Mouse (Mus musculus) granulocyte monocyte progenitor cell, adult 5-6 weeks (primary cell): ENCODE results near the gene Krtap13-1. TPM values are rescaled to one million over a fixed set of nuclear protein-coding genes. Genes with fewer than 3 reads are reported as not detected.
A peak's percentile ranks its signal among the peaks of the same experiment; 100 is the strongest.
"Not testable (repeated sequence)": the region's sequence is repeated elsewhere in the genome, so short reads cannot be mapped to it uniquely, and the experiment has no call there.

Experiments used
- ATAC-seq: replicated peaks from 2 replicates; pipeline ENCODE4 v1.8.0; 2016; ENCODE audit warnings: mild to moderate bottlenecking, moderate TSS enrichment, inconsistent platforms; ENCODE audit not compliant: poor library complexity, severe bottlenecking
- total RNA-seq, 2 experiments: library from RNA; stranded (forward) in 1 of 2; stranded (reverse) in 1 of 2; fragments of 200-712, 200-1000 nt in 1 of 2; fragments of >200 nt in 1 of 2; fragmentation: Nextera tagmentation in 1 of 2; gene quantifications; 2 replicates each; pipeline ENCODE4 v1.2.3; 2014 to 2017

Krtap13-1 gene
- total RNA-seq (2014; fragmentation: Nextera tagmentation) (not detected in 2 replicates), total RNA-seq (2017) (not detected in 2 replicates)

DNA sequence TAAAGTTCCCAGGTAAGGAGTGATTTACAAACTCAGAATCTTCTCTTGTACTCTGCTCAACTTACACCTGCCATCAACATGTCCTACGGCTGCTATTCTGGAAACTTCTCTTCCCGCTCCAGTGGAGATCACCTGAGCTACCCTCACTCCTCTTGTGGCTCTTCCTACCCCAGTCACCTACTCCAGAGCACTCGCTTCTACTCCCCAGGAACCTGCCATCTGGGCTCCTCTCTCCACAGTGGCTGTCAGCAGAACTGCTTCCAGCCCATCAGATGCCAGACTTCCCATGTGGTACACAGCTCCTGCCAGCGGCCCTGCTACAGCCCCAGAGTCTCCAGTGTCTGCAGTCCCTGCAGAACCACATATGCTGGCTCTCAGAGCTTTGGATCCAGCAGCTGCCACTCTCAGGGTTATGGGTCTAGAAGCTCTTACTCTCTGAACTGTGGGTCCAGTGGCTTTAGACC, at the start of gene Krtap13-1:
TSS of gene Krtap13-1 (plus strand) at position 51 of the 464 bp plus-strand sequence.
- ATAC-seq, result no peak

DNA sequence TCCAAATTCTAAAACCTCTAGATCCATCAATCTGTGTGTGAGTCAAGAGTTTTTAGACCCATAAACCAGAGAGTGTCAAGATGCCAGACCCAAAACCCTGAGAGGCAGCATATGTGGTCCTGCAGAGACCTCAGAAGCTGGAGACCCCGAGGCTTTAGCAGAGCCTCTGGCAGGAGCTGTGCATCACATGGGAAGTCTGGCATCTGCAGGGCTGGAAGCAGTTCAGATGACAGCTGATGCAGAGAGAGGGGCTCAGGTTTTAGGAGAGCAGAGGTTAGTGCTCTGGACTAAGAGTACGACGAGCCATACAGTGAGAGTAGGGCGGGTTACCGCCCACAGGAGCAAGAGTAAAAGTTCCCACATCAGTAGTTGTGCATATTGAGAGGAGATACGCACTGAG, 49.6 kb upstream of the Krtap13-1 start:
- ATAC-seq, result no peak

DNA sequence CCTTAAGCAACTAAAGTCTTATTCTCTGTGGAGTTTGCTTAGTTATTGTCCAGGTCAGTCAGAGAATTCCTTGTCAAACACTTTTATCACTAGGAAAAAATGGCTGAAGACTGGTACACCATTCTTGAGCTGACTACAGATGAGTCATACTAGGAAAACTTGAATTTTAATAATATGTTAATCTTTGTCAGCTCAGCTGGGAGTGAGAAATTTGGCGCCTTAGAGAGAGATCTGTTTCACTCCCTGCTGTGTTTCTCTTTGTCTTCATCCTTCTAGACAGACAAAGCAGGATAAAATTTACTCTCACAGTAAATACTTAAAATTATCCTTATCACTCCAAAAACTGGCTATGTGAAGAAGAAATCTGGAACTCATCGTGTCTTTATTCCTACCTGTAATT, 47.4 kb upstream of the Krtap13-1 start:
- ATAC-seq, result no peak

DNA sequence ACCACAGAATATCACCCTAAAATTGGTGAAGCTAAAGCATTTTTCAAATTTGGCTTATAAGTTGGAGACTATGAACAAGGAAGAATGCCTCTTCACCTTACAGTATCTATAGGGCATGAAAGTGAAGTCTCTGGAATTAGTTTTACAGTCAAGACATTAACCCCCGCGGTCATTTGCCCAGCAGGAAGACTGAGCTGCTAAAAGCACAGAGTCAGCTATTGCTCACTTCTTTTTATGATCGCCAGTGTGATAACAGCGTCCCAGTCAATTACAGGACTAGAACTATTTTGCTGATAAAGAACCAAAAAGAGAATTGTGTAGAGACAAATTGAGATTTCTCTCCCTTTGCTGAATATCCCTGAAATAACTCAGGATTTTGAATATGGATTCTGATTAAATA, 32.4 kb upstream of the Krtap13-1 start:
- no peak for ATAC-seq

DNA sequence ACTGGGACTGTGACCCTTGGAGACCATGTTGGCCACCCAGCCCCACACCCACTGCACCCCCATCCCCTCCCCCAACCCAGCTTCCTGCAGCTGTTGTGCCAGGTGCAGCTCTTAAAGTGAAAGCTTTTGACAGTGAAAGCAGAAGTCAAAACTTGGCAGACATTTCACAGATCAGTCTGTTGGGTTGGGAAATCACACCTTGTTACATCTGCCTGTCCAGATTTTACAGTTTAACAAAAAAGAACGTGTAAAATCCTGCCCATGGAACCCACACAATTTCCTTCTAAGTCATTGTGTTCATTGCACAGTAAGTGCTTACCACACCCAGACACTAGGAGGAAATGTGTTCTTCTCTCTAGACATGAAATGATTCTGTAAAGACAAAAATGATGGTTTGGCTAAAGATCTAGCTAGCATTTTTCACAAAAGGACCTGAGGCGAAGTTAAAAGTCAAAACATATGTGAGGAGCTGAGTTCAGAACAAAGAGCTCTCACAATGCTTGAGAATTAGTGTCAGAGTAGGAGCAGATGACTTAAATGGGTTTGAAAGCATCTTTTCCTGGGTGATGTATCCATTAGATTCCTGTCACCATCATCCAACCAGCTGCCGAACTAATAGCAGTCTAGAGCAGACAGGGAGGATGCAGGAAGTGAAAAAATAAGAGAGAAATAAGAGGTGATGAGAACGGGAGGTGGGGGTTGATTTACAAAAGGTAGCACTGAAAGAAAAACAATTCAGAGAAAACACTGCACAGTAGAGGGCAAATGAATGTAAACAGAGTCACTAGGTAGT, 27.4 kb upstream of the Krtap13-1 start:
- peak; percentile 71 for ATAC-seq

DNA sequence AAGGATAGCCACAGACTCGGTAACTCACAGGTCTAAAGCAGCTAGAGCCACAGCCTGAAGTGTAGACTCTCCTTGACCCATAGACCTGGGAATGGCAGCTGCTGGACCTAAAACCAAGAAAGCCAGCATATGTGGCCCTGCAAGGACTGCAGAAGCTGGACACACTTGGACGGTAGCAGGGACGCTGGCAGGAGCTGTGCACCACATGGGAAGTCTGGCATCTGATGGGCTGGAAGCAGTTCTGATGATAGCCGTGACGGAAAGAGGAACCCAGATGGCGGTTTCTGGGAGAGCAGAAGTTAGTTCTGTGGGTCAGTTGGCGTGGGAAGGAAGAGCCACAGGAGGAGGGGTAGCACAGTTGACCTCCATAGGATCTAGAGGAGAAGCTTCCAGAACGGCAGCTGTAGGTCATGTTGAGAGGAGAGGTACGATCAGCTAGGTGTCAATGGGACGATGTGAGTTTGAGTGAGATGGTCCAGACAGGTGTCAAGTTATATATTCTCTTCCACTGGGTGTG, 21.1 kb upstream of the Krtap13-1 start, which contains the start of gene 2310061N02Rik:
TSS of gene 2310061N02Rik (minus strand) at position 467 of the 517 bp plus-strand sequence.
- ATAC-seq, result peak; percentile 42

DNA sequence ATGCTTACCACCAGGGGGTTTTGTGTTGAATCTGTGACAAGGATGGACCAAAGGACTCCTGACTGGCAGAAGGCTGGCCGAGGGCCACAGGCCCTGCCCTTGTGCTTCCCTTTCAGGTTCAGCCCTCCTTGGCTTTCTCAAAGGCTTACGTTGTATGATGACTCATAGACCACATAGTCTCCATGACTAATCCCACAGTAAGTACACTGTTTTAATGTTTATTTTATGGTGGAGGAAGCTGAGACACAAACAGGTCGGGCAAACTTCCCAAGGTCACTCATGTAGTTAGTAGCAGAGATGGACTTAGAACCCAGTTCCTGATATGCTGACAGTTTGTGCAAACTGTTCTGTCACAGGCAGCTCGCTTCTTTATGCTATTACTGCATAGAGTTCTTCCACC, 17.9 kb upstream of the Krtap13-1 start:
- peak; percentile 55 for ATAC-seq

DNA sequence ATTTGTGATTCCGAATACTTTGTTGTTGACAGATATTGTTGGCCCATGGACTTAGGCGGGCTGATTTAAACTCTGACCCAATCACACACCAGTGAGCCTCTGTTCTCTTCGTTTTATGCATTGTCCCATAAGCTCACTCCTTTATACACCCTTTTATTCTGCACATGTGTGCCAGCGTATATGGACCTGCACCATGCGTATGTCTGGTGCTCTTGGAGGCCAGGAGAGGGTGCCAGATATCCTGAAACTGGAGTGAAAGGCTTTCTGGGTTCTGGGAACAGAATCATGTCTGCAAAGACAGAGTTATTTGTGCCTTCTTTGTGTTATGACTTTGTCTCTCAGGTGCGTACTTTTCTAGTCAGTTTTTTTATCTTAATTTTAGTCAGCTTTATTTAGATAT, 17.4 kb upstream of the Krtap13-1 start:
- ATAC-seq, result no peak

DNA sequence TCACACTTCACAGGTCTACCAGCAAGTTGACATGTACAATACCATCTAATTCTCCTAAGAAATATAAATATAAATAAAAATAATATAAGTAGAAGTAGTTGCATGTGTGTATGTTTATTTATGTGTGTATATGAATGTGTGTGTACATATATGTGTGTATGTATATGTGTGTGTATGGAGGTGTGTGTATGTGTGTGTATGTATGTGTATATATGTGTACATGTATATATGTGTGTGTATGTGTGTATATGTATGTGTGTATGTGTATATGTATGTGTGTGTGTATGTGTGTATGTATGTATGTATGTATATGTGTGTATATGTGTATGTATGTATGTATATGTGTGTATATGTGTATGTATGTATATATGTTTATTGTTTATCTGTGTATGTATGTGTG, 12.1 kb upstream of the Krtap13-1 start:
- no peak for ATAC-seq

DNA sequence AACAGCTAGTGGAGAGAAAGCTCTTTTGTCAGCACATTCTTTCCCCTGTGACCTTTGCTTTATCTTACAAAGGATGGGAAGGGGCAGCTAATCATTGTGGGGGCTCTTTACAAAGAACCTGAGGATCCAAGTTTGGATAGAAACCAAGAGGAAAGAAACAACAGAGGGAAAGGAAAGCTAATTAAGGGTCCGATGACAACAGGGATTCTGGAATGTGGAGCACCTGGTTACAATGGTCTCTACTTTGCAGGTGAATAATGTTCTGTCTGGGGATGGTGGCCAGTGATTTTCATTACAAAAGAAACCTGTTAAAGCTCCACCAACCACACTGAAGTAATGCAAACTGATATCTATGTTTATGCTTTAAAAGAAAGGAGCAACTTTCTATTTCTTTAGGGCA, 8.6 kb upstream of the Krtap13-1 start:
- ATAC-seq, result no peak

DNA sequence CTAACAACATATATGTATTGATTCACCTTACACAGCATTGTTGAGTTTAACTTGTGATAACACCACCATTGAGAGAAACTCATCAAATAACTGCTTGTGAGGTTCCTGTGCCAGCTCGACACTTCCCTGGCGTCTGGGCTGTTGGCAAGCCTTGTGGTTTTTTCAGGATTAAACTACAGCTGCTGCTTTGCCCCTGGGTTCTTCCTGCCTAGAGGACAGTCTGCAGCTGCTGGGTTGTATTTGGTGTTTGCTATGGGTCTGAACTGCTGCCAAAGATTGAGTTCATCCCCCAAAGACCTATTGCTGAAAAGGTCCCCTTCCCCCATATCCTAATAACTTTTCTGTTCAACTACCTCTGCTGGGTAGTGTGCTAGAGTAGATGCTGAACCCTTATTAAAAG, 6.7 kb downstream of the Krtap13-1 start:
- ATAC-seq, result no peak

DNA sequence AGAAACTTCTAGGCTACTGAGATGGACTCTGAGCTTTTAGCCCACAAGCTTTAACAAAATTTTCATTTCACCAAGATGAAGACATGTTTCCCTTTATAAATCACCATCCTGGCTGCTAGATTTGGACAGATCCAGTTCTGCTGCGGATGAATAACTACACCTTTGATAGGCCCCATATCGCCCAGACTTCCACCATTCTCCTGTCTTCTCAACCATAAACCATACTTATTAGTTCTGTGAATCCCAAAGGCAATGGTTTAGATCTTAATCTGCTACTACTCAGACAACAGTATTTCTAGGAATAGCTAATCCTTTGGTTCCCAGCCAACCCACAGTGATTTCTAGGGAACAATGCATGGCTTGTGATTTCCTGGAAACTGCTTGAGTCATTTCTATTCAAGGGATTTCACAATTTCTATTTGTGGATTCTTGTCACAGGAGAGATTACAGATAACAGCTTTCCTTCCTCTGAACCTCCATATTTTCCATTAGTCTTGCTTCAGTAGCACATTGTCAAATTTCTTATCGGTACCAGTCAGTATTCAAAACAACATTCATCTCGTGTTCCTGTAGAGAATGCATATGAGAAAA, 16.2 kb downstream of the Krtap13-1 start:
- ATAC-seq, result no peak

DNA sequence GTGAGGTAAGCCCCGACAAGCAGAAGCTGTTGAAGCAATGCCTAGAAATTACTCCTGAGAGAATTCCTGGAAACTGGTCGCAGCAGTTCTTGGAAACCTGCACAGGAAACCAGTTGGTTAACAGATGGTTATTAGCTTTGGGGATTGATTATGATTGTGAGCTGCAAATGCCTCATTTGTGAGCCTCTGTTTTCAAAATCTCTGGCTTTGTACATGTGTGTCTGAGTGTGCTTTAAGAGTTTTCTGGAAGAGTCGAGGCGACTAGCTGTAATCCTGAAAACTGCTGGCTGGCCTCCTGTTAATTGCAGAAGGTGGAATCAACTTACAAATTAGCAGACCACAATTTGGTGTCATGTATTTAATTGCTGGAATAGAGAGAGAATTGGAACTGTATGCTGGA, 19.3 kb downstream of the Krtap13-1 start:
- no peak for ATAC-seq

DNA sequence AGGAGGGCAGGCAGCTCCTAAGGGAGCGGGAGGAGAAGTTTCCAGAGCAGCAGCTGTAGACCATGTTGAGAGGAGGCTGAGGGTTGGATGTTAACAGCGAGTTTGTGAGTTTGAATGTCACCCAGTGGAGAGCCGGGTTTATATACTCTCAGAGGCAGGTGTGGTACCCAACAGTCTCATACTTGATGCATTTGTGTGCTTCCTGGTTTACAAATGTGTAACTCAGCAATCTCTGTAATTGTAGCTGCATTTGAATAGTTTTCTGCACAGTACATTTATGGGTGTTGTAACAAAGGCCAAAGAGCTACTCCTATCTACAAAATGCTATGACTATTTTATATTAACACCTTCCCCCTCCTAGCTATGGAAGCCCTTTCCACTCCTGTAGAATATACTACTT, 22.9 kb downstream of the Krtap13-1 start, which contains the start of gene Krtap13:
TSS of gene Krtap13 (minus strand) at position 101 of the 400 bp plus-strand sequence.
- not testable (repeated sequence) for ATAC-seq

DNA sequence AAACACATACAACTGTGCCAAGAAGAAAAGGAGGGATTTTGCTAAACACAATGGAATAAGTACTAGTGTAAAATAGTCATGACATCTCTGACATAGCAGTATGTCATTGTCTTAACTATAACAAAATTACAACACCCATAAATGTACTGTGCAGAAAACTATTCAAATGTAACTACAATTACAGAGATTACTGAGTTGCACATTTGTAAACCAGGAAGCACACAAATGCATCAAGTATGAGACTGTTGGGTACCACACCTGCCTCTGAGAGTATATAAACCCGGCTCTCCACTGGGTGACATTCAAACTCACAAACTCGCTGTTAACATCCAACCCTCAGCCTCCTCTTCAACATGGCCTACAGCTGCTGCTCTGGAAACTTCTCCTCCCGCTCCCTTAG, 29.9 kb downstream of the Krtap13-1 start, which contains the start of gene 2310034C09Rik:
TSS of gene 2310034C09Rik (plus strand) at position 301 of the 400 bp plus-strand sequence.
- not testable (repeated sequence) for ATAC-seq

DNA sequence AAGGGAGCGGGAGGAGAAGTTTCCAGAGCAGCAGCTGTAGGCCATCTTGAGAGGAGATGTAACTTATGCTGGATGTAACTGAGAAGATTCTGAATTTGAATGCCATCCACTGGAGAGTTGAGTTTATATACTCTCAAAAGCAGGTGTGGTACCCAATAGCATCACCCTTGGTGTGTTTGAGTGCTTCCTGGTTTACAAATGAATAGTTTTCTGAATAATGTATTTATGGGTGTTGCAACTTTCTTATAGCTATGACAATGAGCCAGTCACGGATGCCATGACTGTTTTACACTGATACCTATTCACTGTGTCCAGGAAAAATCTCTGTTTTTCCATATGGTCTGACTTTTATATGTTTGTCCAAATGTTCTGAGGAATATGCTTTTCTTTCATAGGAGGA, 45.4 kb downstream of the Krtap13-1 start, which contains the start of gene 2310057N15Rik:
TSS of gene 2310057N15Rik (minus strand) at position 101 of the 400 bp plus-strand sequence.
- ATAC-seq, result no peak

DNA sequence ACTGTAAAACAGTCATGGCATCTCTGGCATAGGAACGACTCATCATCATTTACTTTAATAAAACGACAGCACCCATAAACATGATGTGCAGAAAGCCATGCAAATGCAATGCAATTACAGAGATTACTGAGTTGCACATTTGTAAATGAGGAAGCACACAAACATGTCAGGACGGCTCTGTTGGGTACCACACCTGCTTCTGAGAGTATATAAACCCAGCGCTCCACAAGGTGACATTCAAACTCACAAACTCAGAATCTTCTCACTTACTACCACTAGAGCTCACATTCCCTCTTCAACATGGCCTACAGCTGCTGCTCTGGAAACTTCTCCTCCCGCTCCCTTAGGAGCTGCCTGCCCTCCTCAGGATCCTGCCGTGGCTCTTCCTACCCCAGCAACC, 48.9 kb downstream of the Krtap13-1 start, which contains the start of gene Gm5965:
TSS of gene Gm5965 (plus strand) at position 301 of the 400 bp plus-strand sequence.
- ATAC-seq, result no peak
